Mouse (Mus musculus): Measurements from ENCODE around the gene Maco1. TPM values are rescaled to one million over a fixed set of nuclear protein-coding genes. Genes with fewer than 3 reads are reported as not detected.
"Not testable (repeated sequence)": the region's sequence is repeated elsewhere in the genome, so short reads cannot be mapped to it uniquely, and the experiment has no call there.

The Maco1 gene
- polyA plus RNA-seq, 1 experiment = 12.0 TPM

GRCm38 (mm10) chr4:134800098-134800497, 53.0 kb downstream of the Maco1 start:
- TF ChIP-seq CTCF (IDR thresholded peaks at IDR 0.05; ENCODE audit: borderline replicate concordance, control insufficient read depth, extremely low read depth, insufficient read depth, low read length, poor library complexity) (no peak), POLR2A (IDR thresholded peaks at IDR 0.05; ENCODE audit: control insufficient read depth, extremely low read depth, insufficient read depth, low read length, poor library complexity) (no peak)
- peaks cover 21% of the 10 kb centered on the region for H3K36me3 ChIP-seq (ENCODE audit: control insufficient read depth, insufficient read depth, low read length)
- WGBS = 84% methylated on average over 8 of the region's 8 CpGs
- H3K27ac ChIP-seq (ENCODE audit: control insufficient read depth, insufficient read depth, low read length) = no peak overlapping the region
- H3K4me3 ChIP-seq (ENCODE audit: control insufficient read depth, insufficient read depth, low read length) = no peak overlapping the region
- no peak for DNase-seq
- H3K4me1 ChIP-seq (replicated peaks; ENCODE audit: control insufficient read depth, insufficient read depth, low read length) = peaks cover 24% of the 10 kb centered on the region
- no peaks in the 10 kb centered on the region for H3K27me3 ChIP-seq (ENCODE audit: control insufficient read depth, insufficient read depth, low read length)

- peaks cover 24% of the 10 kb centered on the region for H3K4me1 ChIP-seq (replicated peaks; ENCODE audit: control insufficient read depth, insufficient read depth, low read length)
- peaks cover 13% of the 10 kb centered on the region for H3K36me3 ChIP-seq (ENCODE audit: control insufficient read depth, insufficient read depth, low read length)
- no peak overlapping the region for H3K27ac ChIP-seq (ENCODE audit: control insufficient read depth, insufficient read depth, low read length)
- WGBS = 3% methylated on average over 4 of the region's 4 CpGs
- DNase-seq = peak; percentile 59
- no peak overlapping the region for H3K4me3 ChIP-seq (ENCODE audit: control insufficient read depth, insufficient read depth, low read length)
- no peaks in the 10 kb centered on the region for H3K27me3 ChIP-seq (ENCODE audit: control insufficient read depth, insufficient read depth, low read length)
- TF ChIP-seq CTCF (IDR thresholded peaks at IDR 0.05; ENCODE audit: borderline replicate concordance, control insufficient read depth, extremely low read depth, insufficient read depth, low read length, poor library complexity) (peak; percentile 98), POLR2A (IDR thresholded peaks at IDR 0.05; ENCODE audit: control insufficient read depth, extremely low read depth, insufficient read depth, low read length, poor library complexity) (no peak)
Observed at GRCm38 (mm10) chr4:134799272-134799671, 53.9 kb downstream of the Maco1 start.

- Histone ChIP-seq H3K4me1 (replicated peaks; ENCODE audit: control insufficient read depth, insufficient read depth, low read length) (peaks cover 24% of the 10 kb centered on the region), H3K27ac (ENCODE audit: control insufficient read depth, insufficient read depth, low read length) (no peak overlapping the region), H3K36me3 (ENCODE audit: control insufficient read depth, insufficient read depth, low read length) (peaks cover 9% of the 10 kb centered on the region), H3K4me3 (ENCODE audit: control insufficient read depth, insufficient read depth, low read length) (no peak overlapping the region), H3K27me3 (ENCODE audit: control insufficient read depth, insufficient read depth, low read length) (no peaks in the 10 kb centered on the region)
- WGBS = 80% methylated on average over 3 of the region's 3 CpGs
- DNase-seq = no peak
- TF ChIP-seq POLR2A (IDR thresholded peaks at IDR 0.05; ENCODE audit: control insufficient read depth, extremely low read depth, insufficient read depth, low read length, poor library complexity) (no peak), CTCF (IDR thresholded peaks at IDR 0.05; ENCODE audit: borderline replicate concordance, control insufficient read depth, extremely low read depth, insufficient read depth, low read length, poor library complexity) (no peak)
Observed at GRCm38 (mm10) chr4:134798861-134799260, 54.3 kb downstream of the Maco1 start.

GRCm38 (mm10) chr4:134797621-134798020, 55.5 kb downstream of the Maco1 start:
- WGBS = 76% methylated on average over 6 of the region's 6 CpGs
- no peaks in the 10 kb centered on the region; the same call in 1 of the 2 replicates for H3K36me3 ChIP-seq (ENCODE audit: control insufficient read depth, insufficient read depth, low read length)
- H3K27me3 ChIP-seq (ENCODE audit: control insufficient read depth, insufficient read depth, low read length) = no peaks in the 10 kb centered on the region
- H3K4me3 ChIP-seq (ENCODE audit: control insufficient read depth, insufficient read depth, low read length) = no peak overlapping the region
- no peak for DNase-seq
- TF ChIP-seq POLR2A (IDR thresholded peaks at IDR 0.05; ENCODE audit: control insufficient read depth, extremely low read depth, insufficient read depth, low read length, poor library complexity) = no peak
- no peak for TF ChIP-seq CTCF (IDR thresholded peaks at IDR 0.05; ENCODE audit: borderline replicate concordance, control insufficient read depth, extremely low read depth, insufficient read depth, low read length, poor library complexity)
- no peak overlapping the region for H3K27ac ChIP-seq (ENCODE audit: control insufficient read depth, insufficient read depth, low read length)
- peaks cover 24% of the 10 kb centered on the region for H3K4me1 ChIP-seq (replicated peaks; ENCODE audit: control insufficient read depth, insufficient read depth, low read length)

GRCm38 (mm10) chr4:134796581-134797361, 56.4 kb downstream of the Maco1 start:
- Histone ChIP-seq H3K4me1 (replicated peaks; ENCODE audit: control insufficient read depth, insufficient read depth, low read length) (peaks cover 24% of the 10 kb centered on the region), H3K36me3 (ENCODE audit: control insufficient read depth, insufficient read depth, low read length) (no peaks in the 10 kb centered on the region), H3K27me3 (ENCODE audit: control insufficient read depth, insufficient read depth, low read length) (no peaks in the 10 kb centered on the region), H3K27ac (ENCODE audit: control insufficient read depth, insufficient read depth, low read length) (peak overlapping the region; percentile 18; the same call in 1 of the 2 replicates), H3K4me3 (ENCODE audit: control insufficient read depth, insufficient read depth, low read length) (no peak overlapping the region)
- peak; percentile 57 for DNase-seq
- WGBS = 18% methylated on average over 7 of the region's 7 CpGs
- TF ChIP-seq POLR2A (IDR thresholded peaks at IDR 0.05; ENCODE audit: control insufficient read depth, extremely low read depth, insufficient read depth, low read length, poor library complexity) (no peak), CTCF (IDR thresholded peaks at IDR 0.05; ENCODE audit: borderline replicate concordance, control insufficient read depth, extremely low read depth, insufficient read depth, low read length, poor library complexity) (no peak)

- no peak for DNase-seq
- H3K36me3 ChIP-seq (ENCODE audit: control insufficient read depth, insufficient read depth, low read length) = no peaks in the 10 kb centered on the region
- H3K4me3 ChIP-seq (ENCODE audit: control insufficient read depth, insufficient read depth, low read length) = no peak overlapping the region
- no peaks in the 10 kb centered on the region for H3K27me3 ChIP-seq (ENCODE audit: control insufficient read depth, insufficient read depth, low read length)
- TF ChIP-seq CTCF (IDR thresholded peaks at IDR 0.05; ENCODE audit: borderline replicate concordance, control insufficient read depth, extremely low read depth, insufficient read depth, low read length, poor library complexity) = no peak
- no peak for TF ChIP-seq POLR2A (IDR thresholded peaks at IDR 0.05; ENCODE audit: control insufficient read depth, extremely low read depth, insufficient read depth, low read length, poor library complexity)
- WGBS = 15% methylated on average over 5 of the region's 5 CpGs
- H3K4me1 ChIP-seq (replicated peaks; ENCODE audit: control insufficient read depth, insufficient read depth, low read length) = peaks cover 24% of the 10 kb centered on the region
- 0 out of 2 replicates have a peak overlapping the region, but pooled peaks have one; percentile 9 for H3K27ac ChIP-seq (ENCODE audit: control insufficient read depth, insufficient read depth, low read length)
Observed at GRCm38 (mm10) chr4:134795819-134796485, 57.2 kb downstream of the Maco1 start.

GRCm38 (mm10) chr4:134794959-134795358, 58.2 kb downstream of the Maco1 start:
- not testable (repeated sequence) for H3K27me3 ChIP-seq (ENCODE audit: control insufficient read depth, insufficient read depth, low read length); H3K27ac ChIP-seq (ENCODE audit: control insufficient read depth, insufficient read depth, low read length); H3K36me3 ChIP-seq (ENCODE audit: control insufficient read depth, insufficient read depth, low read length); DNase-seq; H3K4me3 ChIP-seq (ENCODE audit: control insufficient read depth, insufficient read depth, low read length)
- H3K4me1 ChIP-seq (replicated peaks; ENCODE audit: control insufficient read depth, insufficient read depth, low read length) = peaks cover 24% of the 10 kb centered on the region
